Mouse (Mus musculus): ENCODE data around the gene Oog4.
"Not testable (repeated sequence)": the region's sequence is repeated elsewhere in the genome, so short reads cannot be mapped to it uniquely, and the experiment has no call there.

The Oog4 gene

DNA sequence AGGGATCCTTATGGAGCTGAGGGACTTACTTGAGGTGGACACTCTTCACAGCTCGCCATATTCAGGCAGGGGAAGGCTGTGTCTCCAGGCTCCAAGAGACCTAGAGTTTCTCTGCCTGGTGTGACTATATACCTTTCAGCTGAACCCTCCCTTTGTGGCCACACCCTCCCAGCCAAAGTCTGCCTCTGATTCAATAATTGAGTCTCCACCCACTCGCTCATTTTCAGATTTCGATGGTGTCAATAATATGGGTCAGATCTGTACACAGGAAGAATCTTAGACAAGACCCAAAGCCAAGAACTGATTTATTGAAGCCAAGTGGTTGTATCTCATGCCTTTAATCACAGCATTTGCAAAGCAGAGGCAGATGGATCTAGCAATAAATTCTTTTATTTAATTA is at the start of gene Oog4:
Gene Oog4, minus strand, starts transcription at position 101 of the 400 bp plus-strand sequence.
- no peak for ATAC-seq (ENCODE audit: insufficient number of reproducible peaks, low FRiP score, low TSS enrichment)

DNA sequence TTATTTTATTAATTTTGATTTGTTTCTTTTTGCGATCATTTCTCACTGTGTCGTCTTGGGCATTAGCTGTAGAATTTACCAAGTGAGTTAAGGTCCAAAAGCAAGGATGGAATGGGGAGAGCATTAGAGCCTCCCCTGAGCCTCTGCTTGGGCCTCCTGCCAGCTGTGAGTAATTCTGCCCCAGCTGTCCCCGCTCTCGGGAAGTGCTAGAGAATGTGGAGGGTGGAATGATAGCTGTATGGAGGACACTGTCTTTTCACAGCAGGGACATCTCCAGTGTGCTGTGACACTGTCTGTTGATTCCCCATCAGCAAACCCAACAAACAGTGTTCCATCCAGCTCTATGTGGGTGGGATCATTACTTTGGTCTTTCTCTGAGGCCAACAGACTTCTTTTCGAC is 23.4 kb downstream of the Oog4 start:
- not testable (repeated sequence) for ATAC-seq (ENCODE audit: insufficient number of reproducible peaks, low FRiP score, low TSS enrichment)

- ATAC-seq (ENCODE audit: insufficient number of reproducible peaks, low FRiP score, low TSS enrichment) = no peak
Observed at GRCm38 (mm10) chr4:143414121-143414520, 36.0 kb downstream of the Oog4 start.

GRCm38 (mm10) chr4:143413621-143414020 is 36.5 kb downstream of the Oog4 start:
- no peak for ATAC-seq (ENCODE audit: insufficient number of reproducible peaks, low FRiP score, low TSS enrichment)

DNA sequence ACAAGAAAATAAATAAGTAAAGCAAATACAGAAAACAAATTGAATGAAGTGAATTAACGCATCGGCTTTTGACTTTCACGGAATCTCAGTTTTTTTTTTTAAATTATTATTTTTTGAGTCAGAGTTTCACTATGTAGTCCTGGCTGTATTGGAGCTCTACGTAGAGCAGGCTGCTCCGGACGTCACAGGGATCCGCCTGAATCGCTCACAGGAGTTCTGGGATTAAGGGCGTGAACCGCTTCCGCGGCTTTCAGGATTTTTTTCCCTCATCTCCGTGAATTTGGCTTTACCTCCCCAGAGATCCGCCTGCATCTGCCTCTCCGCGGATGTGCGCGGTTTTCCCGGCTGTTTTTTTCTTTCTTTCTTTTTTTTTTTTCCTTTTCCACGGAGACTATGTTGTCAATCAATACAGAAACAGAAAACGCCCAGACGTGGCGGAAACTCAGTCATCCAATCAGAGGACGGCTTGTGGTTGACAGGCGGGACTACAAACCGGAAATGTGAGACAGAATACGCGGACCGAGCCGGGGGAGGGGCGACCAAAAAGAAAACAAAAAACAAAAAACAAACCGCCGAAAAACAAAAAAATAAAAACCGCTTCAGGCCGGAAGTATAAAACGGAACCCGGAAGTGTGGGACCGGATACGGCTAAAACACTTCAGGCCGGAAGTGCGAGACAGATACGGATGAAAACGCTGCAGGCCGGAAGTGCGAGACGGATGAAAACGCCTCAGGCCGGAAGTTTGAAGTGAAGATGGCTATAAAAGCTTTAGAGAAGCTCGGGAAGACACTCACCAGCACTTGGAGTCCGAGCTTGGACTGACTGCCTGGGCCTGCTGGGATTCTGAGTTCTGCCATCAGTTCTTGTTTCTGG is 37.7 kb downstream of the Oog4 start, which contains the start of gene Pramef8:
Gene Pramef8, plus strand, starts transcription at position 208 of the 874 bp plus-strand sequence.
- peak; percentile 97 for ATAC-seq (ENCODE audit: insufficient number of reproducible peaks, low FRiP score, low TSS enrichment)

- ATAC-seq (ENCODE audit: insufficient number of reproducible peaks, low FRiP score, low TSS enrichment) = no peak
Observed at GRCm38 (mm10) chr4:143411566-143412218, 38.4 kb downstream of the Oog4 start.

DNA sequence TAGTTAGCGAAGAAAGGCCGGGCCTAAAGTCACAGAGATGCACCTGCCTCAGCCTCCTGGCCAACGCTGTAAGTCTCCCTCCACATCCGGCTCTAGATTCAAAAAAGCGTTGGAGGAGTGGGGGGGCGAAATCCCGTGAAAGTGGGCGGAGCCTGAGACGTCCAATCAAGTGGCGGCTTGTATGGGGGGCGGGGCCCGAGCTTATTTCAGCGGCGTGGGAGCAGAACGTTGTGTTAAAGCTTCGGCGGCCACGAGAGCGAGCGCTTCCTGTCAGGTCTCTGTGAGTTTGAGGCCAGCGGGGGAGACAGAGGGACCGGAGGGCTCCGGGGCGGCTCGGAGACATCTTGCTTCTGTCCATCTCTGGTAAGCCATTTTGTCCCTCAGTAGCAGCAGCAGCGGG is 55.9 kb downstream of the Oog4 start, which contains the start of gene Pramel1:
Gene Pramel1, plus strand, starts transcription at position 248 of the 400 bp plus-strand sequence.
- ATAC-seq (ENCODE audit: insufficient number of reproducible peaks, low FRiP score, low TSS enrichment) = no peak

- peak; percentile 58; the same call in 1 of the 2 replicates for ATAC-seq (ENCODE audit: insufficient number of reproducible peaks, low FRiP score, low TSS enrichment)
Observed at GRCm38 (mm10) chr4:143388955-143389702, 61.0 kb downstream of the Oog4 start.
